Mouse (Mus musculus) embryonic facial prominence, embryonic 10.5 days (tissue): Measurements from ENCODE around the gene N4bp3. TPM values are rescaled to one million over a fixed set of nuclear protein-coding genes. Genes with fewer than 3 reads are reported as not detected.
"Not testable (repeated sequence)": the region's sequence is repeated elsewhere in the genome, so short reads cannot be mapped to it uniquely, and the experiment has no call there.

Experiments
- DNase-seq: peaks from one replicate; pipeline ENCODE4 v3.0.0-alpha.2; 2017; ENCODE audit warnings: low spot score
- H3K27ac ChIP-seq: fragments of 300-500 bp; sonication (generic); replicated peaks from 2 replicates; pipeline ENCODE4 v1.5.1; 2016; ENCODE audit warnings: mild to moderate bottlenecking
- H3K27me3 ChIP-seq: fragments of 300-500 bp; sonication (generic); replicated peaks from 2 replicates; pipeline ENCODE4 v1.6.1; 2016; ENCODE audit warnings: low read depth, mild to moderate bottlenecking; ENCODE audit not compliant: poor library complexity, severe bottlenecking
- H3K36me3 ChIP-seq: fragments of 300-500 bp; sonication (generic); replicated peaks from 2 replicates; pipeline ENCODE4 v1.6.1; 2016; ENCODE audit warnings: mild to moderate bottlenecking, moderate library complexity
- H3K4me1 ChIP-seq: fragments of 300-500 bp; sonication (generic); 2 replicates; pipeline ENCODE4 v1.6.1; 2016
- H3K4me3 ChIP-seq: fragments of 300-500 bp; sonication (generic); 2 replicates; pipeline ENCODE4 v1.5.1; 2016; ENCODE audit warnings: mild to moderate bottlenecking, moderate library complexity
- H3K9me3 ChIP-seq: fragments of 300-500 bp; sonication (generic); 2 replicates; pipeline ENCODE4 v1.6.1; 2016; ENCODE audit warnings: mild to moderate bottlenecking
- WGBS: fragments of 180-500 bp; shearing (Covaris S2); methylation state at CpG from one replicate; pipeline ENCODE4 v1.1.7; 2016; 5-methylcytosine and 5-hydroxymethylcytosine counted together
- polyA plus RNA-seq: library from polyadenylated mRNA; unstranded; fragments of >200 nt; fragmentation: Nextera tagmentation; extraction: Ambion mirVana; gene quantifications from 2 replicates; pipeline ENCODE4 v1.2.1, GENCODE M21; 2016

N4bp3 gene
- polyA plus RNA-seq, 1 experiment from 2014 or later: 17.4 TPM

GRCm38 (mm10) chr11:51671376-51671775 is 20.7 kb upstream of the N4bp3 start:
- Histone ChIP-seq H3K4me3 (no peak overlapping the region), H3K27me3 (no peaks in the 10 kb centered on the region), H3K9me3 (no peaks in the 10 kb centered on the region), H3K4me1 (no peaks in the 10 kb centered on the region), H3K36me3 (no peaks in the 10 kb centered on the region), H3K27ac (no peak overlapping the region)
- no peak for DNase-seq
- 71% methylated on average over 2 of the region's 2 CpGs for whole genome bisulfite sequencing

- DNase-seq: no peak
- no peaks in the 10 kb centered on the region for H3K9me3 ChIP-seq
- no peak overlapping the region for H3K4me3 ChIP-seq
- H3K27ac ChIP-seq: no peak overlapping the region
- 95% methylated on average over 7 of the region's 7 CpGs for WGBS
- no peaks in the 10 kb centered on the region for H3K27me3 ChIP-seq
- no peaks in the 10 kb centered on the region for H3K36me3 ChIP-seq
- H3K4me1 ChIP-seq: no peaks in the 10 kb centered on the region
These were observed 20.2 kb upstream of the N4bp3 start for GRCm38 (mm10) chr11:51670846-51671245.

GRCm38 (mm10) chr11:51664747-51665146 is 14.1 kb upstream of the N4bp3 start:
- H3K27ac ChIP-seq, DNase-seq, H3K4me1 ChIP-seq, H3K9me3 ChIP-seq, H3K36me3 ChIP-seq, H3K27me3 ChIP-seq, H3K4me3 ChIP-seq: not testable (repeated sequence)
- WGBS: 95% methylated on average over 7 of the region's 7 CpGs

- WGBS: 81% methylated on average over 7 of the region's 7 CpGs
These were observed 12.0 kb upstream of the N4bp3 start for GRCm38 (mm10) chr11:51662632-51663031.

GRCm38 (mm10) chr11:51661867-51662365 is 11.3 kb upstream of the N4bp3 start:
- Histone ChIP-seq H3K4me3 (no peak overlapping the region), H3K27me3 (no peaks in the 10 kb centered on the region), H3K36me3 (no peaks in the 10 kb centered on the region), H3K27ac (no peak overlapping the region), H3K4me1 (peaks cover 17% of the 10 kb centered on the region), H3K9me3 (no peaks in the 10 kb centered on the region)
- no peak for DNase-seq
- WGBS: 86% methylated on average over 16 of the region's 16 CpGs

More at GRCm38 (mm10) chr11:51662632-51663031, 12.0 kb upstream of the N4bp3 start:
- no peak overlapping the region for H3K27ac ChIP-seq
- DNase-seq: no peak
- no peaks in the 10 kb centered on the region for H3K27me3 ChIP-seq
- peaks cover 12% of the 10 kb centered on the region for H3K4me1 ChIP-seq
- H3K4me3 ChIP-seq: no peak overlapping the region
- no peaks in the 10 kb centered on the region for H3K36me3 ChIP-seq
- H3K9me3 ChIP-seq: no peaks in the 10 kb centered on the region

GRCm38 (mm10) chr11:51658705-51659104 is 8.1 kb upstream of the N4bp3 start:
- H3K9me3 ChIP-seq: no peaks in the 10 kb centered on the region
- H3K4me3 ChIP-seq: no peak overlapping the region
- no peak for DNase-seq
- H3K36me3 ChIP-seq: no peaks in the 10 kb centered on the region
- H3K27ac ChIP-seq: no peak overlapping the region
- 79% methylated on average over 6 of the region's 6 CpGs for WGBS
- peaks cover 20% of the 10 kb centered on the region for H3K4me1 ChIP-seq
- no peaks in the 10 kb centered on the region for H3K27me3 ChIP-seq

GRCm38 (mm10) chr11:51658291-51658690 is 7.6 kb upstream of the N4bp3 start:
- WGBS: 67% methylated on average over 7 of the region's 7 CpGs
- no peaks in the 10 kb centered on the region for H3K27me3 ChIP-seq
- H3K4me1 ChIP-seq: peaks cover 20% of the 10 kb centered on the region
- H3K4me3 ChIP-seq: no peak overlapping the region
- H3K9me3 ChIP-seq: no peaks in the 10 kb centered on the region
- no peaks in the 10 kb centered on the region for H3K36me3 ChIP-seq
- H3K27ac ChIP-seq: no peak overlapping the region
- DNase-seq: no peak

- Histone ChIP-seq H3K36me3 (no peaks in the 10 kb centered on the region), H3K4me3 (no peak overlapping the region), H3K27ac (0 out of 2 replicates have a peak overlapping the region, but pooled peaks have one; percentile 11), H3K4me1 (peaks cover 20% of the 10 kb centered on the region), H3K9me3 (no peaks in the 10 kb centered on the region), H3K27me3 (peaks cover 10% of the 10 kb centered on the region)
- no peak for DNase-seq
- 71% methylated on average over 10 of the region's 10 CpGs for WGBS
These were observed 6.3 kb upstream of the N4bp3 start for GRCm38 (mm10) chr11:51656798-51657521.

- no peak for DNase-seq
- WGBS: 91% methylated on average over 3 of the region's 3 CpGs
These were observed 4.2 kb upstream of the N4bp3 start for GRCm38 (mm10) chr11:51654891-51655290.

GRCm38 (mm10) chr11:51653736-51654135 is 3.1 kb upstream of the N4bp3 start:
- Histone ChIP-seq H3K4me1 (peaks cover 38% of the 10 kb centered on the region), H3K27me3 (peaks cover 40% of the 10 kb centered on the region), H3K27ac (no peak overlapping the region), H3K4me3 (no peak overlapping the region), H3K9me3 (no peaks in the 10 kb centered on the region), H3K36me3 (no peaks in the 10 kb centered on the region)
- WGBS: 92% methylated on average over 6 of the region's 6 CpGs
- no peak for DNase-seq

More at GRCm38 (mm10) chr11:51654891-51655290, 4.2 kb upstream of the N4bp3 start:
- Histone ChIP-seq H3K4me1 (peaks cover 33% of the 10 kb centered on the region), H3K9me3 (no peaks in the 10 kb centered on the region), H3K27ac (no peak overlapping the region), H3K36me3 (no peaks in the 10 kb centered on the region), H3K4me3 (no peak overlapping the region), H3K27me3 (peaks cover 30% of the 10 kb centered on the region)

- no peaks in the 10 kb centered on the region for H3K9me3 ChIP-seq
- no peak overlapping the region for H3K27ac ChIP-seq
- peaks cover 40% of the 10 kb centered on the region for H3K4me1 ChIP-seq
- 89% methylated on average over 4 of the region's 4 CpGs for whole genome bisulfite sequencing
- DNase-seq: no peak
- H3K36me3 ChIP-seq: no peaks in the 10 kb centered on the region
- no peak overlapping the region for H3K4me3 ChIP-seq
- peaks cover 40% of the 10 kb centered on the region for H3K27me3 ChIP-seq
These were observed 2.3 kb upstream of the N4bp3 start for GRCm38 (mm10) chr11:51652889-51653418.

GRCm38 (mm10) chr11:51650261-51650660 is 381 bp downstream of the N4bp3 start:
- WGBS: under 1% methylated on average over 30 of the region's 30 CpGs
- peak overlapping the region; percentile 84 for H3K27ac ChIP-seq
- peaks cover 8% of the 10 kb centered on the region for H3K36me3 ChIP-seq
- no peaks in the 10 kb centered on the region for H3K9me3 ChIP-seq
- peaks cover 40% of the 10 kb centered on the region for H3K27me3 ChIP-seq
- no peak for DNase-seq
- H3K4me3 ChIP-seq: peak overlapping the region; percentile 76
- H3K4me1 ChIP-seq: peaks cover 58% of the 10 kb centered on the region

GRCm38 (mm10) chr11:51649889-51650199 is 798 bp downstream of the N4bp3 start:
- Histone ChIP-seq H3K9me3 (no peaks in the 10 kb centered on the region), H3K4me1 (peaks cover 59% of the 10 kb centered on the region), H3K27me3 (peaks cover 40% of the 10 kb centered on the region), H3K27ac (peak overlapping the region; percentile 84), H3K36me3 (peaks cover 12% of the 10 kb centered on the region), H3K4me3 (peak overlapping the region; percentile 76)
- DNase-seq: peak; percentile 36
- WGBS: 3% methylated on average over 7 of the region's 7 CpGs
